Comparison of ENCODE assay signal across 32 mouse cellular contexts in genomic region chr11:53747985-53748384, GRCm38 (mm10). TPM values are rescaled to one million over a fixed set of nuclear protein-coding genes. Genes with fewer than 3 reads are reported as not detected.
"Had no signal": no experiment of that assay in that cellular context is flagged by ENCODE, and none has a peak within 500 bp of the region (broad histone marks: within the 10 kb centered on the region; RNA-seq: fewer than 3 reads in every experiment).

No protein-coding gene starts in this region.

- H3K4me2 ChIP-seq: intestine, embryonic 15.5 days; kidney, embryonic 15.5 days; liver, embryonic 13.5 days; neural tube, embryonic 12.5 days; neural tube, embryonic 15.5 days had no signal

- H3K4me3 ChIP-seq: intestine, embryonic 15.5 days; kidney, embryonic 15.5 days; liver, embryonic 13.5 days; megakaryocyte, embryonic 14.5 days; midbrain, embryonic 10.5 days; neural tube, embryonic 12.5 days; neural tube, embryonic 15.5 days had no signal

- H3K36me3 ChIP-seq: intestine, embryonic 15.5 days; kidney, embryonic 15.5 days; liver, embryonic 13.5 days; midbrain, embryonic 10.5 days; neural tube, embryonic 12.5 days; neural tube, embryonic 15.5 days had no signal

- DNase-seq: kidney, adult 11 months; kidney, adult 8-10 months; kidney, postnatal 10 days; kidney, postnatal 36 days; liver, embryonic 13.5 days; lung, adult 2 months; lung, postnatal 14 days; lung, postnatal 4 days; midbrain, embryonic 14.5 days; right cerebral cortex, adult 18-20 months; right cerebral cortex, postnatal 14 days; right cerebral cortex, postnatal 4 days; spleen, adult 18-20 months; thymus, adult 2 months; thymus, postnatal 14 days; thymus, postnatal 4 days had no signal

- H3K27me3 ChIP-seq: intestine, embryonic 15.5 days; kidney, embryonic 15.5 days; neural tube, embryonic 12.5 days; neural tube, embryonic 15.5 days had no signal

- H3K27ac ChIP-seq: intestine, embryonic 15.5 days; kidney, embryonic 15.5 days; liver, embryonic 13.5 days; midbrain, embryonic 10.5 days; neural tube, embryonic 12.5 days; neural tube, embryonic 15.5 days; stomach, postnatal 0 days had no signal

- H3K9ac ChIP-seq: intestine, embryonic 15.5 days; kidney, embryonic 15.5 days; liver, embryonic 13.5 days; neural tube, embryonic 12.5 days; neural tube, embryonic 15.5 days had no signal

- H3K9me3 ChIP-seq: intestine, embryonic 15.5 days; kidney, embryonic 15.5 days; liver, embryonic 13.5 days; midbrain, embryonic 10.5 days; neural tube, embryonic 12.5 days; neural tube, embryonic 15.5 days had no signal

- ATAC-seq: intestine, embryonic 15.5 days had no signal

- H3K4me1 ChIP-seq: intestine, embryonic 15.5 days; kidney, embryonic 15.5 days; liver, embryonic 13.5 days; neural tube, embryonic 12.5 days; neural tube, embryonic 15.5 days had no signal

RNA-seq across cellular contexts. Expression of gene Gm17334, which starts 25.0 kb away (rescaled TPM):
- total RNA-seq: layer of hippocampus, postnatal 10 days; liver, adult 2 months had no signal
- polyA plus RNA-seq: limb, embryonic 11.5 days; liver, embryonic 13.5 days; midbrain, embryonic 10.5 days; neural tube, embryonic 12.5 days; neural tube, embryonic 15.5 days had no signal

RNA-seq across cellular contexts. Expression of gene Il5, which starts 27.4 kb away (rescaled TPM):
- total RNA-seq: layer of hippocampus, adult 8-10 months; layer of hippocampus, postnatal 10 days; left cerebral cortex, postnatal 36 days had no signal
- polyA plus RNA-seq: intestine, embryonic 15.5 days; kidney, embryonic 15.5 days; limb, embryonic 14.5 days; liver, adult 2 months; liver, embryonic 13.5 days; liver, embryonic 16.5 days; lung, embryonic 16.5 days; midbrain, embryonic 10.5 days; midbrain, embryonic 14.5 days; neural tube, embryonic 12.5 days; neural tube, embryonic 15.5 days; stomach, embryonic 14.5 days; stomach, postnatal 0 days had no signal
